Mouse (Mus musculus) forebrain, embryonic 14.5 days (tissue): ENCODE data around the gene Bicdl1. TPM values are rescaled to one million over a fixed set of nuclear protein-coding genes. Genes with fewer than 3 reads are reported as not detected.
A peak's percentile ranks its signal among the peaks of the same experiment; 100 is the strongest.
"Not testable (repeated sequence)": the region's sequence is repeated elsewhere in the genome, so short reads cannot be mapped to it uniquely, and the experiment has no call there.

ENCODE experiments used
- ATAC-seq: fragments of 200-750 bp; cut with Nextera tagmentation; 2 replicates; pipeline ENCODE4 v1.8.0; 2017; ENCODE audit warnings: mild to moderate bottlenecking, moderate library complexity
- DNase-seq: peaks from one replicate; pipeline ENCODE4 v3.0.0-alpha.2; 2015; ENCODE audit warnings: low spot score
- H3K27ac ChIP-seq: fragments of 300-500 bp; sonication (generic); 2 replicates; pipeline ENCODE4 v1.5.1; 2014; ENCODE audit warnings: low read depth, mild to moderate bottlenecking, control low read depth, low read length, moderate library complexity
- H3K27me3 ChIP-seq: fragments of 300-500 bp; sonication (generic); replicated peaks from 2 replicates; pipeline ENCODE4 v1.6.1; 2014; ENCODE audit warnings: low read length, control low read depth, mixed read lengths; ENCODE audit not compliant: control insufficient read depth, insufficient read depth
- H3K36me3 ChIP-seq: fragments of 300-500 bp; sonication (generic); 2 replicates; pipeline ENCODE4 v1.6.1; 2014; ENCODE audit warnings: low read length, control low read depth; ENCODE audit not compliant: control insufficient read depth, insufficient read depth
- H3K4me1 ChIP-seq: fragments of 300-500 bp; sonication (generic); 2 replicates; pipeline ENCODE4 v1.6.1; 2014; ENCODE audit warnings: antibody characterized with exemption, low read length, control low read depth; ENCODE audit not compliant: control insufficient read depth, insufficient read depth
- H3K4me2 ChIP-seq: fragments of 300-500 bp; sonication (generic); 2 replicates; pipeline ENCODE4 v1.6.1; 2014; ENCODE audit warnings: mild to moderate bottlenecking, control low read depth, low read length
- H3K4me3 ChIP-seq: fragments of 300-500 bp; sonication (generic); 2 replicates; pipeline ENCODE4 v1.5.1; 2014; ENCODE audit warnings: low read depth, low read length, control low read depth
- H3K9ac ChIP-seq: fragments of 300-500 bp; sonication (generic); 2 replicates; pipeline ENCODE4 v1.6.1; 2014; ENCODE audit warnings: mild to moderate bottlenecking, low read length, control low read depth, moderate library complexity
- H3K9me3 ChIP-seq: fragments of 300-500 bp; sonication (generic); replicated peaks from 2 replicates; pipeline ENCODE4 v1.6.1; 2016; ENCODE audit warnings: low read length, control low read depth, mixed read lengths; ENCODE audit not compliant: control insufficient read depth
- WGBS: fragments of 180-500 bp; shearing (Covaris S2); extraction: QIAGEN DNeasy Blood & Tissue Kit; methylation state at CpG from one replicate; pipeline ENCODE4 v1.1.7; 2014; 5-methylcytosine and 5-hydroxymethylcytosine counted together
- polyA plus RNA-seq: library from polyadenylated mRNA; unstranded; fragments of >200 nt; fragmentation: Nextera tagmentation; extraction: Ambion mirVana; gene quantifications from 2 replicates; pipeline ENCODE4 v1.2.1, GENCODE M21; 2014

Bicdl1 gene
- polyA plus RNA-seq, 1 experiment from 2014 or later: 16.0 TPM

- Histone ChIP-seq H3K36me3 (no peaks in the 10 kb centered on the region), H3K27me3 (no peaks in the 10 kb centered on the region), H3K27ac (no peak overlapping the region), H3K9me3 (no peaks in the 10 kb centered on the region), H3K9ac (no peak overlapping the region), H3K4me1 (no peaks in the 10 kb centered on the region), H3K4me3 (no peak overlapping the region), H3K4me2 (no peak overlapping the region)
- DNase-seq (no peak), ATAC-seq (no peak)
- 48% methylated on average over 10 of the region's 10 CpGs for WGBS
These were observed 27.2 kb upstream of the Bicdl1 start for GRCm38 (mm10) chr5:115758431-115759180.

GRCm38 (mm10) chr5:115757516-115757915 lies 26.1 kb upstream of the Bicdl1 start:
- no peaks in the 10 kb centered on the region for H3K36me3 ChIP-seq
- no peak overlapping the region for H3K4me2 ChIP-seq
- H3K9me3 ChIP-seq: no peaks in the 10 kb centered on the region
- H3K9ac ChIP-seq: no peak overlapping the region
- WGBS: 82% methylated on average over 8 of the region's 8 CpGs
- ATAC-seq: no peak
- H3K4me1 ChIP-seq: no peaks in the 10 kb centered on the region
- H3K4me3 ChIP-seq: no peak overlapping the region
- no peak for DNase-seq
- no peaks in the 10 kb centered on the region for H3K27me3 ChIP-seq
- no peak overlapping the region for H3K27ac ChIP-seq

- no peak for ATAC-seq
- Histone ChIP-seq H3K27me3 (no peaks in the 10 kb centered on the region), H3K9me3 (no peaks in the 10 kb centered on the region), H3K27ac (no peak overlapping the region; the same call in 1 of the 2 replicates), H3K4me2 (no peak overlapping the region), H3K9ac (no peak overlapping the region), H3K4me3 (no peak overlapping the region), H3K36me3 (no peaks in the 10 kb centered on the region), H3K4me1 (no peaks in the 10 kb centered on the region)
- peak; percentile 46 for DNase-seq
- 49% methylated on average over 6 of the region's 7 CpGs for WGBS
These were observed 24.1 kb upstream of the Bicdl1 start for GRCm38 (mm10) chr5:115755501-115755900.

GRCm38 (mm10) chr5:115754831-115755230 lies 23.4 kb upstream of the Bicdl1 start:
- Histone ChIP-seq H3K4me1 (no peaks in the 10 kb centered on the region), H3K4me3 (no peak overlapping the region), H3K9me3 (no peaks in the 10 kb centered on the region), H3K27ac (no peak overlapping the region; the same call in 1 of the 2 replicates), H3K36me3 (no peaks in the 10 kb centered on the region), H3K27me3 (no peaks in the 10 kb centered on the region), H3K9ac (no peak overlapping the region), H3K4me2 (no peak overlapping the region)
- 86% methylated on average over 9 of the region's 9 CpGs for WGBS
- no peak for DNase-seq
- no peak for ATAC-seq

GRCm38 (mm10) chr5:115752883-115753282 lies 21.5 kb upstream of the Bicdl1 start:
- ATAC-seq (no peak), DNase-seq (no peak)
- no peak overlapping the region for H3K27ac ChIP-seq
- no peak overlapping the region for H3K4me3 ChIP-seq
- no peaks in the 10 kb centered on the region for H3K36me3 ChIP-seq
- no peak overlapping the region for H3K9ac ChIP-seq
- H3K4me1 ChIP-seq: no peaks in the 10 kb centered on the region
- H3K4me2 ChIP-seq: no peak overlapping the region
- WGBS: 93% methylated on average over 5 of the region's 5 CpGs
- no peaks in the 10 kb centered on the region for H3K27me3 ChIP-seq
- no peaks in the 10 kb centered on the region for H3K9me3 ChIP-seq

- not testable (repeated sequence) for DNase-seq, H3K4me3 ChIP-seq, H3K4me2 ChIP-seq, H3K9me3 ChIP-seq, H3K27ac ChIP-seq, H3K36me3 ChIP-seq, H3K4me1 ChIP-seq, ATAC-seq, H3K27me3 ChIP-seq, H3K9ac ChIP-seq
- WGBS: 73% methylated on average over 9 of the region's 9 CpGs
These were observed 20.5 kb upstream of the Bicdl1 start for GRCm38 (mm10) chr5:115751916-115752315.

GRCm38 (mm10) chr5:115748316-115748715 lies 16.9 kb upstream of the Bicdl1 start:
- ATAC-seq (no peak), DNase-seq (no peak)
- Histone ChIP-seq H3K9ac (no peak overlapping the region), H3K4me1 (no peaks in the 10 kb centered on the region), H3K4me2 (no peak overlapping the region), H3K27ac (no peak overlapping the region), H3K36me3 (no peaks in the 10 kb centered on the region), H3K4me3 (no peak overlapping the region), H3K9me3 (no peaks in the 10 kb centered on the region), H3K27me3 (no peaks in the 10 kb centered on the region)
- 39% methylated on average over 8 of the region's 8 CpGs for WGBS

GRCm38 (mm10) chr5:115745319-115745718 lies 13.9 kb upstream of the Bicdl1 start:
- Histone ChIP-seq H3K9ac (no peak overlapping the region), H3K4me2 (no peak overlapping the region), H3K27ac (no peak overlapping the region), H3K4me3 (no peak overlapping the region), H3K36me3 (no peaks in the 10 kb centered on the region), H3K4me1 (no peaks in the 10 kb centered on the region), H3K27me3 (no peaks in the 10 kb centered on the region), H3K9me3 (no peaks in the 10 kb centered on the region)
- ATAC-seq: no peak
- peak; percentile 39 for DNase-seq
- 75% methylated on average over 15 of the region's 15 CpGs for WGBS

GRCm38 (mm10) chr5:115738032-115738431 lies 6.6 kb upstream of the Bicdl1 start:
- 92% methylated on average over 5 of the region's 5 CpGs for WGBS
- no peaks in the 10 kb centered on the region for H3K9me3 ChIP-seq
- H3K4me1 ChIP-seq: no peaks in the 10 kb centered on the region
- H3K4me2 ChIP-seq: no peak overlapping the region
- H3K4me3 ChIP-seq: no peak overlapping the region
- no peak overlapping the region for H3K27ac ChIP-seq
- ATAC-seq: no peak
- H3K36me3 ChIP-seq: no peaks in the 10 kb centered on the region
- no peaks in the 10 kb centered on the region; the same call in 1 of the 2 replicates for H3K27me3 ChIP-seq
- DNase-seq: no peak
- H3K9ac ChIP-seq: no peak overlapping the region
